ENCODE assay signal across 20 mouse cellular contexts in the genomic region with DNA sequence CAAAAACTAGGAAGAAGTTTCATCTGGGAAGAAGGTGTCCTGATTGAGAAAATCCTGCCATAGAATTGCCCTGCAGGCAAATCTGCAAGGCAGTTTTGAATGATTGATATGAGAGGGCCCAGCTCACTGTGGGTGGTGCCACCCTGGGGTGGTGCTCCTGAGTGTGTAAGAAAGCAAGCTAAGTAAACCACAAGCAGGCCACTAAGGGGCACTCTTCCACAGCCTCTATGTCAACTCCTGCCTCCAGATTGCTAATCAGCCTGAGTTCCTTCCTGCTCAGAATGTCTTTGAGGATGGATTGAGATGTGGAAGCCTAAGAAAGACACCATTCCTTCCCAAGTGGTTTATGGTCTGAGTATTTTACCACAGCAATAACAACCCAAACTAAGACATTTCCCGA. TPM values are rescaled to one million over a fixed set of nuclear protein-coding genes. Genes with fewer than 3 reads are reported as not detected.
DNase-seq lines count a peak whose midpoint lies in the region; ATAC-seq and TF ChIP-seq lines count a peak whose summit lies in the region.
"Had no signal": no experiment of that assay in that cellular context is flagged by ENCODE, and none has a peak within 500 bp of the region (broad histone marks: within the 10 kb centered on the region; RNA-seq: fewer than 3 reads in every experiment).

No protein-coding gene starts in this region.

- no peak overlapping the region for H3K4me2 ChIP-seq in stomach, postnatal 0 days (replicated peaks; ENCODE audit: low read depth)
- no peak overlapping the region for H3K4me2 ChIP-seq in forebrain, embryonic 14.5 days (ENCODE audit: low read length)
- H3K4me2 ChIP-seq: embryonic facial prominence, embryonic 15.5 days; forebrain, embryonic 13.5 days; hindbrain, embryonic 13.5 days; limb, embryonic 12.5 days; neural tube, embryonic 13.5 days had no signal

- no peaks in the 10 kb centered on the region for H3K4me1 ChIP-seq in stomach, postnatal 0 days (replicated peaks; ENCODE audit: control insufficient read depth, insufficient read depth)
- no peaks in the 10 kb centered on the region for H3K4me1 ChIP-seq in forebrain, embryonic 14.5 days (ENCODE audit: control insufficient read depth, insufficient read depth, low read length)
- H3K4me1 ChIP-seq: embryonic facial prominence, embryonic 15.5 days; forebrain, embryonic 13.5 days; hindbrain, embryonic 13.5 days; limb, embryonic 12.5 days; neural tube, embryonic 13.5 days had no signal

- H3K9ac ChIP-seq in stomach, postnatal 0 days (ENCODE audit: low read length) = no peak overlapping the region
- no peak overlapping the region for H3K9ac ChIP-seq in forebrain, embryonic 14.5 days (ENCODE audit: low read length)
- H3K9ac ChIP-seq: embryonic facial prominence, embryonic 15.5 days; forebrain, embryonic 13.5 days; hindbrain, embryonic 13.5 days; limb, embryonic 12.5 days; neural tube, embryonic 13.5 days had no signal

- peak; percentile 4 for DNase-seq in adrenal gland, postnatal 14 days
- DNase-seq in adrenal gland, adult 8-10 months = no peak
- DNase-seq in kidney, adult 9 months = peak; percentile 46
- DNase-seq in kidney, adult 18-20 months = no peak
- peak; percentile 4 for DNase-seq in thymus, postnatal 14 days
- no peak for DNase-seq in thymus, postnatal 36 days
- peak; percentile 46 for DNase-seq in stomach, postnatal 0 days (ENCODE audit: low spot score)
- no peak for DNase-seq in forebrain, embryonic 14.5 days (ENCODE audit: low spot score)
- DNase-seq: B cell, adult 2 months; gastrocnemius, postnatal 14 days; layer of hippocampus, adult 9-11 months; thymus, adult 2 months had no signal

- H3K36me3 ChIP-seq in stomach, postnatal 0 days (ENCODE audit: control insufficient read depth, insufficient read depth, low read length) = no peaks in the 10 kb centered on the region
- no peaks in the 10 kb centered on the region for H3K36me3 ChIP-seq in forebrain, embryonic 14.5 days (ENCODE audit: control insufficient read depth, insufficient read depth, low read length)
- H3K36me3 ChIP-seq: embryonic facial prominence, embryonic 15.5 days; G1E; hindbrain, embryonic 13.5 days; limb, embryonic 12.5 days; neural tube, embryonic 13.5 days had no signal

- no peak overlapping the region for H3K4me3 ChIP-seq in stomach, postnatal 0 days (ENCODE audit: low read depth, low read length)
- no peak overlapping the region for H3K4me3 ChIP-seq in forebrain, embryonic 14.5 days (ENCODE audit: low read depth, low read length)
- H3K4me3 ChIP-seq: embryonic facial prominence, embryonic 15.5 days; forebrain, embryonic 13.5 days; hindbrain, embryonic 13.5 days; limb, embryonic 12.5 days; neural tube, embryonic 13.5 days had no signal

- WGBS in stomach, postnatal 0 days = 93% methylated on average over 1 of the region's 1 CpGs
- 89% methylated on average over 1 of the region's 1 CpGs for WGBS in forebrain, embryonic 14.5 days

- H3K27me3 ChIP-seq in stomach, postnatal 0 days (ENCODE audit: control insufficient read depth, insufficient read depth, low read length) = no peaks in the 10 kb centered on the region
- H3K27me3 ChIP-seq in forebrain, embryonic 14.5 days (replicated peaks; ENCODE audit: control insufficient read depth, insufficient read depth, low read length) = no peaks in the 10 kb centered on the region
- H3K27me3 ChIP-seq: embryonic facial prominence, embryonic 15.5 days; forebrain, embryonic 13.5 days; hindbrain, embryonic 13.5 days; limb, embryonic 12.5 days; neural tube, embryonic 13.5 days had no signal

- H3K9me3 ChIP-seq in stomach, postnatal 0 days (ENCODE audit: control insufficient read depth, low read length) = no peaks in the 10 kb centered on the region
- no peaks in the 10 kb centered on the region for H3K9me3 ChIP-seq in forebrain, embryonic 14.5 days (replicated peaks; ENCODE audit: control insufficient read depth, low read length)
- H3K9me3 ChIP-seq: embryonic facial prominence, embryonic 15.5 days; forebrain, embryonic 13.5 days; G1E; hindbrain, embryonic 13.5 days; limb, embryonic 12.5 days; neural tube, embryonic 13.5 days had no signal

- H3K27ac ChIP-seq in stomach, postnatal 0 days (replicated peaks) = no peak overlapping the region
- no peak overlapping the region for H3K27ac ChIP-seq in forebrain, embryonic 14.5 days (ENCODE audit: low read depth, low read length)
- H3K27ac ChIP-seq: embryonic facial prominence, embryonic 15.5 days; forebrain, embryonic 13.5 days; hindbrain, embryonic 13.5 days; limb, embryonic 12.5 days; neural tube, embryonic 13.5 days had no signal

- no peak for TF ChIP-seq EP300 in stomach, postnatal 0 days (optimal IDR thresholded peaks at IDR 0.05)

- TF ChIP-seq CTCF in stomach, postnatal 0 days (IDR thresholded peaks at IDR 0.05; ENCODE audit: low read depth) = peak; percentile 71

- ATAC-seq in stomach, postnatal 0 days (ENCODE audit: low FRiP score, low TSS enrichment) = peak; percentile 70; the same call in 1 of the 2 replicates
- no peak for ATAC-seq in forebrain, embryonic 14.5 days
- ATAC-seq: forebrain, embryonic 13.5 days had no signal

RNA-seq across cellular contexts. Expression of a gene that starts 44.3 kb away (rescaled TPM):
- total RNA-seq in adrenal gland, postnatal 14 days (2021) = not detected in 2 replicates
- under 1 TPM in 1 of 4 experiments, not detected in 3; 0.21 TPM for total RNA-seq in adrenal gland, adult 8-10 months (2022)
- 311 and 332 TPM in 2 replicates for polyA plus RNA-seq in stomach, postnatal 0 days (2015; fragmentation: Nextera tagmentation; extraction: Ambion mirVana)
- polyA plus RNA-seq in forebrain, embryonic 14.5 days (2014; fragmentation: Nextera tagmentation; extraction: Ambion mirVana) = not detected in 2 replicates
- total RNA-seq: gastrocnemius, postnatal 14 days had no signal
- polyA plus RNA-seq: forebrain, embryonic 13.5 days; G1E; heart, embryonic 14.5 days; limb, embryonic 12.5 days; lung, embryonic 16.5 days; neural tube, embryonic 13.5 days had no signal

Comparison
In these comparisons a context has a peak if more than half of its experiments do, and no peak if none do; other contexts are left out.
1. DNase-seq: peak in adrenal gland, postnatal 14 days (single experiment), kidney, adult 9 months (single experiment), thymus, postnatal 14 days (single experiment) and stomach, postnatal 0 days (single experiment); none in adrenal gland, adult 8-10 months (single experiment), kidney, adult 18-20 months (single experiment), thymus, postnatal 36 days (0 of 2) and forebrain, embryonic 14.5 days (single experiment).